Mouse (Mus musculus) liver, adult (tissue): ENCODE measurements around the gene Foxo1.
A peak's percentile ranks its signal among the peaks of the same experiment; 100 is the strongest.

Experiments used
- GATA4 ChIP-seq: IDR thresholded peaks from 2 replicates; pipeline ENCODE4 v1.6.1; 2014; ENCODE audit warnings: mild to moderate bottlenecking, low read length; ENCODE audit not compliant: insufficient replicate concordance

Foxo1 gene

DNA sequence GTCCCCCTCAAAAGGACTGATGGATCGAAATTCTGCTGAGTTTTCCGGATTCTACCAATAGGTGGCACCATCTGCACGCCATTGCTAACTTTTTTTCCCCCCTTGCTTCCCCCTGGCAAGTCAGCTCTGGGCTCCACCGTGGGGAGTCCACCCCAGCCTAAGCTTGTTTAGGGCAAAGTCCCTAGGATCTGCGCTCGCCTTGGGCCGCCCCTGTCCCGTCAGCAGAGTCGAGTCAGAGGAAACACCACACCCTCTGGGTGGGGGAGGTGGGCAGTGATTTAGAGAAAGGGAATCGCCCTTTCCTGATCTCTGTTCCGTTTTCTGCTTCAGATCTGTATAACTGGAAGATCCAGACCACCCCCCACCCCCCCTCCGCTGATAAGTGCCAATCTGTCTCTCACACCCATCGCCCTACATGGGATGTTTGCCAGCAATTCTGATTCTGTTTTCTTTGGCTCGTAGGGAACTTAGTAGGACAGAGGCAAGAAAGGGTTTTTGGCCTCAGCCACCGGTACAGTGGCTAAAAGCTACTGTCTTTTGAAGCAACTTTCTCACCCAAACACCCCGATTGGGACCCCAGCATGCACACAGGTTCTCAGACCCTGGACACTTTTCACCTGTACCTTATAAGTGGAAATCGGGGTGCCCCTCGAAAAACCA lies 10.2 kb upstream of the Foxo1 start:
- no peak for TF ChIP-seq GATA4

DNA sequence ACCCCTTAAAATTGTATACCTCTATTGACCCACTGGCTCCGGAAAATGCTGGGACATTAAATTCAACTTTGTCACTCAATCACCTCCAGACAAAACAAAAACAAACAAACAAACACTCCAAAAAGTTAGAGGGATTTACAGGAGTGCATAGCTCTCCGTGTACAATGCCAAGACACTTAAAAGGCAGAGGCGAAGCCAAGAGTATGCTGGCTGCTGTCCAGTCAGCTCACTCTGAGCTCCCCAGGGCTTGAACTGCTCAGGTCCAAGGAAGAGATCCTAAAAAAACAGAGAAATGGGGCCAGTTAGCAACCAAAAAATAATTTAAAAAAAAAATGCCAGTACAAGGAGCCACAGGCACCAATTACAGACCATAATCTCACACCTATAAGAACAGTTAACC lies 9.6 kb upstream of the Foxo1 start:
- TF ChIP-seq GATA4, result no peak

DNA sequence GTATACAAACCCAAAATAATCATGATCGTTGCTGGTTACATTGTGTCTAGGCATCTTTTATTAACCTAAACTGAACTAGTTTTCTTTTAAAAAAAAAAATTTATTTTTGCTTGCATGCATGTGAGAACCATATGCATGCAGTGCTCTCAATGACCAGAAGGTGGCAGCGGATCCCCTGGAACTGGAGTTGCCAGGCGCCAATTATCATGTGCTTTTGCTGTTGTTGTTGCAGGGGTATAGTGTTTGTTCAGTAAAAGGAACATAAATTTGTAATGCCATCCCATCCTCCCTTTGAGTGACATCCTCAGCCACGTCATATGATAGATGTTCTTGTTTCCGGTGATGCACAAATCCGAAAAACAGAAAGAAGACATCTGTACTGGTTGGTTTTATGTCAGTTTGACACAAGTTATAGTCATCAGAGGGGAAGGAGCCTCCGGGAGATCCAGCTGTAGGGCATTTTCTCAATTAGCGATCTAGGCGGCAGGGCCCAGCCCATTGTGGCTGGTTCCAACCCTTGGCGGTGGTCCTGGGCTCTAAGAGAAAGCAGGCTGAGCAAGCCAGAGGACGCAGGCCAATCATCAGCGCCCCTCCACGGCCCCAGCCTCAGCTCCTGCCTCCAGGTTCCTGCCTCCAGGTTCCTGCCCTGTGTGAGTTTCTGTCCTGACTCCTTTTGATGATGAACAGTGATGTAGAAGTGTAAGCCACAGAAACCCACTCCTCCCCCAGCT lies 5.5 kb upstream of the Foxo1 start:
- TF ChIP-seq GATA4, result no peak

DNA sequence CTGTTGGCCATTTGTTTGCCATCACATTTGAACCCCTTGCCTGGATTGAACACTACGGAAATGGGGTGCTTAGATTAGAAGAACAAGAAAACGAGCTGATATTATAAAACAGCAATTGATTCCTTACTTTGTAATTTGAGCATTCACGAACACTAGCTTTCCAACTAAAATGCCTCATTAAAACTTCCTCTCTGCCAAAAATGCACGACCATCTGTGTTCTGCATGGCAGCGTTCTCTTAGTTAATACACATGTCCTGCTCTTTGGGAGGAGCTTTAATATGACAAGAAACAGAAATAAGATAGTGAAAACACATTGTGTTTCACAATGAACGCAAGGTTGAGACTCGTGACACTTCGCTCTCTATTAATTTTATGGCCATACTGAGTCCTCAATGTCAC lies 3.8 kb upstream of the Foxo1 start:
- no peak for TF ChIP-seq GATA4

DNA sequence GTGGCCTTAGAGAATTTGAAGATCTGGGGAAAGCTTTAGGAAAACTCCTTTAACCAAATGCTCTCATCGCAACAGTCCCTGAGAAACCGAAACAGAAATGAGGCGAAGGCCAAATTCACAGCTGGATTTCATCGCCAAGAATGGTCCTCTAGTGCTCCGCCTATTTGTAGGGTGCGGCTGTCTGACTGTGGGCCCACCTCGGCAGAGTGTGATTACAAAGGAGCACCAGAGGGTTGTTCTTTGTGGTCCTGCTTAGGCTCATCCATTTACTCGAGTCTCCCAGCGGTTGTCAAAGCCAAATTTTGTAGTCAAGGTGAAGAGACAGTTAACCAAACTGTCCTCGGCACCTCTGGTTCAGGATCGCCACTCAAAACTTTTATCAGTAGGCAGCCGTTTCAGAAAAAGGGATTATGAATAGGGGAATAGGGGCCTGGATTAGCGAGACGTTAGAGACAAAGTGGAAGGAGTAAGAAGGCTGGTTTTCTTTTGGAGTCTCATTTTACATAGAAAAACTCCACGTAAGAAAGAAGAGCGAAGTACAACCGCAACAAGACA lies 1.5 kb upstream of the Foxo1 start:
- no peak for TF ChIP-seq GATA4

DNA sequence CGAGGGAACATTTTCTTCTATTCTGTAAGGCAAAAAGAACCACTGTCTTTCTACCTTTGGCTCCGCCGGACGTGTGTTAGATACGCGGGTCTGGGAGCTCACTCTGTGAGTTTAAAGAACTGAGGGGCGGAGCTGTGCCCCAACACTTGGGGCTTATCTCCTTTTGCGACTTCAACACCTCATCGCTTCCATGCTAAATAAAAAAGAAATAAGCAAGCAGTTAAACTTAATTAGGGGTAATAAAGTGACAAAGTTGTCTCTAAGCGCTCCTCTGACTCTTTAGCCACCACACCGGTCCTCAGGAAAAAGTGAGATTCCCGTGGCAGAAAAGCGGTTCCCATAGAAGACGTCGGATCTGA lies 864 bp upstream of the Foxo1 start:
- no peak for TF ChIP-seq GATA4

DNA sequence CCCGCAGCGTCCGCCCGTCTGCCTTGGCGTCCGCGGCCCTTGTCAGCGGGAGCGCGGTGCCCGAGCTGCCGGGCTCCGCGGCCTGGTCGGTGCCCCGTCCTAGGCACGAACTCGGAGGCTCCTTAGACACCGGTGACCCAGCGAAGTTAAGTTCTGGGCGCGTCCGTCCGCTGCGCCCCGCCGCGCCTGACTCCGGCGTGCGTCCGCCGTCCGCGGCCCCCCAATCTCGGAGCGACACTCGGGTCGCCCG lies 276 bp downstream of the Foxo1 start:
- peak; percentile 3; the same call in 1 of the 2 replicates for TF ChIP-seq GATA4

DNA sequence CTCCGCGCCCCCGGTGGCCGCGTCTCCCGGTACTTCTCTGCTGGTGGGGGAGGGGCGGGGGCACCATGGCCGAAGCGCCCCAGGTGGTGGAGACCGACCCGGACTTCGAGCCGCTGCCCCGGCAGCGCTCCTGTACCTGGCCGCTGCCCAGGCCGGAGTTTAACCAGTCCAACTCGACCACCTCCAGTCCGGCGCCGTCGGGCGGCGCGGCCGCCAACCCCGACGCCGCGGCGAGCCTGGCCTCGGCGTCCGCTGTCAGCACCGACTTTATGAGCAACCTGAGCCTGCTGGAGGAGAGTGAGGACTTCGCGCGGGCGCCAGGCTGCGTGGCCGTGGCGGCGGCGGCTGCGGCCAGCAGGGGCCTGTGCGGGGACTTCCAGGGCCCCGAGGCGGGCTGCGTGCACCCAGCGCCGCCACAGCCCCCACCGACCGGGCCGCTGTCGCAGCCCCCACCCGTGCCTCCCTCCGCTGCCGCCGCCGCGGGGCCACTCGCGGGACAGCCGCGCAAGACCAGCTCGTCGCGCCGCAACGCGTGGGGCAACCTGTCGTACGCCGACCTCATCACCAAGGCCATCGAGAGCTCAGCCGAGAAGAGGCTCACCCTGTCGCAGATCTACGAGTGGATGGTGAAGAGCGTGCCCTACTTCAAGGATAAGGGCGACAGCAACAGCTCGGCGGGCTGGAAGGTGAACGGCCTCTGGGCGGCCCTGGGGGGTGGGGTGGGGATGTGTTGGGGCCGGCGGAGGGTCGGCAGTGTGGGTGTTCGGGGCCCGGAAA lies 789 bp downstream of the Foxo1 start:
- TF ChIP-seq GATA4, result no peak; the same call in 1 of the 2 replicates

DNA sequence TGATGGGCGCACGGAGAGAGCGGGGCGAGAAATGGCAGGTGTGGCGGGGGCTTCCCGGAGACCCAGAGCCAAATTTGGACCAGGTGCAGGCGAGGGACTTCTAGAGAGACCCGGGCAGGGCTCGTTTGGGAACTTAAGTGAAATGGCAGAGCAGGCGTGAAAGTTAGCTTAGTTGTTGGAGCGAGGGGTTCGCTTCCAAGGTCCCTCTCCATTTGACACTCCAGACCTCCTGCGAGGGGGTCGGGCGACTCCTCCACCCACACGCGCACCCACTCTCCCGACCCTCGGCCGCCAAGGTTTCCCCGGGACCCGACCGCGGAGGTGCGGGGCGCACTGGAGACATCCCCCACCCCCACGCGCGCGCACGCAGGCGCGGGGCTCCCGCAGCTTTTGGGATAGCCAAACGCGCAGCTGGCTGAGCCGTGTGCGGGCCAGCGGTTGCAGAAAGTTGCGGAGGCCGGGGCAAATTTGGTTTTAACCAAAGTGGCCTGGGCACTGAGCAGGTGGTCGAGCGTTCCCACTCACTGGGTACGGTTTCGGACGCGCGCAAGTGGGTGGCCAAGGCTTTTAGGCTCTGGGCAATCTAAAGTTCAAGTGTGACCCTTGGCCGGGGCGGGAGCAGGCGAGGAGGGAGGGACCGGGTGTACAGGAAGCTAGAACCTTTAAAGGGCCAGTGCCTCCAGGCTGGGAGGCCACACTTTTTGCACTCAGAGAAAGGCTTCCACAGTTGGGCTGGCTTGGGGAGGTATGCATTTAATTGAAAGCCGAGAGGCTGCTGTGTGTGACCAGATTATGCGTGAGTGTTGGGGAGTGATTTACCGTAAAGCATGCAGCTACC lies 1.6 kb downstream of the Foxo1 start:
- peak; percentile 29; the same call in 1 of the 2 replicates for TF ChIP-seq GATA4

DNA sequence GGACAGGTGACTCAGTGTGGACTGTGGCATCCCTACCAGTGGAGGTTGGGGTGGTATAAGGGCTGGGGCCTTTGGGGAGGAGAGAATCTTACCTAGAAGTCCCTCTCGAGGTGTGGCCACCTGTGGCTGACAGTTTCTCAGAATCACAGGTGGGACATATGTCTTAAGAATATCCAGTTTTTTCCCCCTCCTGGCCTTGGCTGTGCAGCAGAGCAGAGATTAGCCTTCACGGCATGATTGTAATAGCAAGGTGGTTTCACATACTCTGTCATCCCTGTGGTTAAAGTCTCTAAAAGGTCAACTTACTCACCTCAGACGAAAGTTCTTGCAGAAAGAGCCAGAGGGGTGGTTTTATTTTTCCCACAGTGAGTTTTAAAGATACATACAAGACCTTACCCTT lies 2.4 kb downstream of the Foxo1 start:
- no peak for TF ChIP-seq GATA4

DNA sequence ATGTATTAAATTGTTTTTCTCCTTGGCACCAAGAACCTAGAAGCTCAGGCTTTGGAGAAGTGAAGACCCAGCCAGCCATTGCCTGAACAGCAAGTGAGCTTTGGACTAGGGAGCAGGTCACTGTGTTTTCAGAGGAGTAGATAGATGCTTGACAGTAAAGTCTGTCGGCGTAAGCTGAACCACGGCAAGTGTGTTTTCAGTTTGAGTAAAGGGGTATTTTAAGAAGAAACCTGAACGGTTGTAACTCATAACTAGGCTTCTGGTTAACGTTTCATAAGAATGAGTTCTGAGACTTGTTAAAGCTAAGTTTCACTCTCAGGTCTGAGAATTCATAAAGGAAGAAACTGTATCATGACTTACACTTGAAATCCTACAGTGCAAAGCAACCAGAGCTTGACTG lies 3.2 kb downstream of the Foxo1 start:
- TF ChIP-seq GATA4, result no peak

DNA sequence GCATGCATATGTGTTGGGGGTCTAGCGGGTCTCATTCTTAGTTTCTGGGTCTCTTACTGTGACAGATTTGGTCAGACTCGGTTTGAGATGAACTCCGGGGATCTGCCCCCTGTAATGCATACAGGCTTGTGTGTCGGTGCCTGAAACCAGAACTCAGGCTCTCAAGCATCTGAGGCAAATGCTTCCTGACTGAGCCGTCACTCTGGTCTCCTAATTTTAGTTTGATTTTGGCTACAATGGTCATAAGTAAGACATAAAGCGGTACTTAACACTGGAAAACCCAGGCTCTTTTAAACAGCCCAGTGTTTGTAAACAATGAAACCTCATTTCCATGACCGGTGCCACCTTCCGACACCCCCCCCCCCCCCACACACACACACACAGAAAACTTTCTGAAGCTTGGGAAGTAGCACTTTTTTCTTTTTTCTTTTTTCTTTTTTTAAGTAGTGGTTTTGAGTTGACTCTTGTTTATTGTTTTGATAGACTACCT lies 4.3 kb downstream of the Foxo1 start:
- TF ChIP-seq GATA4, result no peak

DNA sequence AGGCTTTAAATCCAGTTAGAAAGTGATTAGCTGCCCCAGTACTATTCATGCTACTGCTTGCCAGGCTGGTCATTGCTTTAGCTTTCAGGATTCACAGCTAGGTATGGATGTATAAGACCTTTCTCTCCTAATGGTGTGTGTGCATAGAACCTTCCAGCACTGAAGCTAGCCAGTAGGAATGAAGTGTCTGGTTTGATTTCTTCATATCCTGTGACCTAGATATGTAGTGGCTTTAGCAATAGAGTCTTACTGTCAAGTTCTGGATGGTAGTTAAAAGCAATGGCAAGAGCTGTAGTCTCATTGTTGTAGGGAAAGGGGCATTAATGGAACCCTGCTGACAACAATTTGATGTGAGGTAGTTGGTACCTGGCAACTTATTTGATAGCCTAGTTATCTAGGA lies 6.3 kb downstream of the Foxo1 start:
- no peak for TF ChIP-seq GATA4

DNA sequence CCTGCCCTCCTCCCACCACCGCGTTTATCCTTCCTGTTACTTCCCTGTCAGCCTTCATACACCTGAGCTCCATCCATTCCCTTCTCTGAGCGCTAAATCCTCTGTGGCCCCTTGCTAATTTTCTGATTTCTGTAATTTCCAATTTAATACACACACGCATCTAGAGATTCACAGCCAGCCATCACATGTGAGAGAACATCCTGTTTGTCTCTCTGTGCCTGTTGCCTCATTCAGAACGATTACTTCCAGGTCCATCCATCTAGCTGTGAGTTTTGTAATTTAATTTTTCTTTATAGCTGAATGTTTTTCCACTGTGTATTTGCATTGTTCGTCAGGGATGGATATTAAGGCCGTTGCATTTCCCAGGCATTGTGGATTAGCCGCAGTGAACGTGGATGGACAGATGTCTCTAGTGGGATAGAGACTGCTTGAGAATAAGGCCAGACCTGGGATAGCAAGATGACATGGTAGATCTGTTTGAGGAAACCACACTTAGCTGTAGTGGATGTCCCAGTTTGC lies 7.0 kb downstream of the Foxo1 start:
- no peak for TF ChIP-seq GATA4

DNA sequence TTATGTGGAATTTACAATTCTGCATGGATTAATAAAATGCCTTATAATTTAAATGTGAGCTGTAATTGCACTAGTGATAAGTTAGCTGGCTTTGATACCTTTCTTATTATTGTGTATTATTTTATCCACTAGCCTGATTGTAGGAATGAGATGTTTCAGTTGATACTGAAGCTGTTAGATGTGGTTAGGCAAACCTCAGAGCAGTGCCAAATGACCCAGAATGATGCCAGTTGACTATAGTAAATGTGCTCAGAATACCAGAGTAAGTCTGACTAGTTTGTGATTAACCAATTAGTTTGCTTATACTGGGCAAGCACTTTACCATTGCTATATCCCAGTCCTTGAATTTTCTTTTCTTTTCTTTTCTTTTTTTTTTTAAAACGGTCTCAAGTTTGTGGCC lies 12.5 kb downstream of the Foxo1 start:
- TF ChIP-seq GATA4, result no peak
